Mouse (Mus musculus): ENCODE measurements around the gene Lrmda.

GRCm38 (mm10) chr14:22813389-22813788 lies 793.9 kb downstream of the Lrmda start:
- no peak for TF ChIP-seq CTCF (conservative IDR thresholded peaks at IDR 0.05; ENCODE audit: low read length)
- TF ChIP-seq POU5F1 (IDR thresholded peaks at IDR 0.05; ENCODE audit: borderline replicate concordance, low read length) = no peak
